Mouse (Mus musculus) left cerebral cortex, adult 6 months (tissue): ENCODE measurements around the gene Mesp2. TPM values are rescaled to one million over a fixed set of nuclear protein-coding genes. Genes with fewer than 3 reads are reported as not detected.

Source experiments
- long read RNA-seq, 2 experiments: library from polyadenylated mRNA; unstranded; transcript quantifications; one replicate each; pipeline ENCODE4 v2.0.0; 2019 to 2020
- polyA plus RNA-seq: library from polyadenylated mRNA; unstranded; fragments of <200 nt; fragmentation: Nextera tagmentation; gene quantifications from 2 replicates; pipeline ENCODE4 v1.2.3, GENCODE M21; 2021

The Mesp2 gene
- 0.53 and 0.72 TPM in 2 replicates for polyA plus RNA-seq
- long read RNA-seq, experiment 1, partial matches to known transcripts, result 0 of 2 reads
- long read RNA-seq, experiment 1, other reads (novel, unspliced or antisense), result 0 of 2 reads
- long read RNA-seq, experiment 2, result 0 reads

DNA sequence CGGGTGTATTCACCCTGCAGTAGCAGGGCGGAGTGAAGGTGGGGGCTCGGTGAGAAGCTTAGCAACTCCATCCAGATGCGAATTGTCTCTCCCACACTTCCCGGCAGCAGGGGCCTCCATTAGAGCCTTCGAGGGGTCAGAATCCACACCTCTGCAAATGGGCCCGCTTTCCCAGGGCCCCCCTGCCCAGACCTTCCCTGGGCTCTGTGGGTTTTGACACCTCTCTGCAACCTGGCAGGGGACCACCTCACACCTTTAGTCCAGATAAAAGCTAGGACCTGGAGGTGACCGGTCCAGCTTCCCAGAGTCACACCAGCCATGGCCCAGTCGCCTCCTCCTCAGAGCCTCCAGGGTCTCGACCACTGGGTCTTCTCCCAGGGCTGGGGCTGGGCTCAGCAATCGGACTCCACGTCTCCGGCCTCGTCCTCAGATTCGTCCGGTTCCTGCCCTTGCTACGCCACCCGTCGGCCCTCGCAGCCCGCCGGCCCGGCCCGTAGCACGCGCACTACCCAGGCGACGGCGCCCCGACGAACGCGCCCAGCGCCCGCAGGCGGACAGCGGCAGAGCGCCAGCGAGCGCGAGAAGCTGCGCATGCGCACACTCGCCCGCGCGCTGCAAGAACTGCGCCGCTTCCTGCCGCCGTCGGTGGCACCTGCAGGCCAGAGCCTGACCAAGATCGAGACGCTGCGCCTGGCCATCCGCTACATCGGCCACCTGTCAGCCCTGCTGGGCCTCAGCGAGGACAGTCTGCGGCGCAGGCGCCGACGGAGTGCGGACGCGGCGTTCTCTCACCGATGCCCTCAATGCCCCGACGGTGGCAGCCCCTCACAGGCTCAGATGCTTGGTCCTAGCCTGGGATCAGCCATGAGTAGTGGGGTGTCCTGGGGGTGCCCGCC, at the start of gene Mesp2:
Gene Mesp2 (plus strand): TSS at position 117 of the 896 bp plus-strand sequence.

DNA sequence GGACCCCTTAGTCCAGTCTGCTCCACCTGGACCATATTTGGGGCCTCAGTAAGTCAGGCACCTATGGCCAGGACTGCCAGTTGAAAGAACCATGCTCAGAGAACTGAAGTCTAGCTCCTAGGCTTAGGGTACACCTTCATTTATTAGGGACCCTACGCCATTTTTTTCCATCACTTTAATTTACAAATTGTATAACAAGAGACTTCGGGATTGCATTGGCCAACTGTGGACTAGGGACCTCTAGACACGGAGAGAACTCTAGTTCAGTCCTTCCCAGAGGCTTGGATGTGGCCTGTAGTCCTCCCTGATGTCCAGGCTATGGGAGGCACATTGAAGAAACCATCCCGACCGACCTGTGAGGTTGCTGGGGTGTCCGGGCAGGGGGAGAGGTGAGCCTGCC, 16.8 kb upstream of the Mesp2 start, which contains the start of gene Mesp1:
Gene Mesp1 (minus strand): TSS at position 101 of the 400 bp plus-strand sequence.

GRCm38 (mm10) chr7:79860811-79861210, 50.3 kb downstream of the Mesp2 start, which contains the start of gene Anpep:
Gene Anpep, minus strand, starts transcription at chr7:79861059.

Other genes with a start within 250 kb of the Mesp2 start
- gene Rhcg, start 193.1 kb upstream of the Mesp2 start, polyA plus RNA-seq, result 0.88 and 1.3 TPM in 2 replicates
- 0.04 and 0.09 TPM in 2 replicates for gene Ticrr, start 150.5 kb upstream of the Mesp2 start, polyA plus RNA-seq
- gene Kif7, start 95.0 kb upstream of the Mesp2 start, polyA plus RNA-seq, result 0.20 and 0.40 TPM in 2 replicates
- gene Plin1, start 77.8 kb upstream of the Mesp2 start, polyA plus RNA-seq, result 0.13 TPM in 1 of 2 replicates, not detected in the other
- 14.2 and 15.5 TPM in 2 replicates for gene Pex11a, start 67.6 kb upstream of the Mesp2 start, polyA plus RNA-seq
- gene Wdr93, start 67.6 kb upstream of the Mesp2 start, polyA plus RNA-seq, result 0.25 and 0.33 TPM in 2 replicates
- 0.11 and 0.21 TPM in 2 replicates for gene Mesp1, start 16.9 kb upstream of the Mesp2 start, polyA plus RNA-seq
- 0.34 and 0.44 TPM in 2 replicates for gene Anpep, start 50.3 kb downstream of the Mesp2 start, polyA plus RNA-seq
- gene Ap3s2, start 109.9 kb downstream of the Mesp2 start, polyA plus RNA-seq, result 20.3 and 20.9 TPM in 2 replicates
- gene Arpin, start 124.6 kb downstream of the Mesp2 start, polyA plus RNA-seq, result 14.8 and 19.8 TPM in 2 replicates
- 3.2 and 3.6 TPM in 2 replicates for gene Zfp710, start 214.1 kb downstream of the Mesp2 start, polyA plus RNA-seq